Comparison of ENCODE assay signal across 9 mouse cellular contexts in the genomic region with DNA sequence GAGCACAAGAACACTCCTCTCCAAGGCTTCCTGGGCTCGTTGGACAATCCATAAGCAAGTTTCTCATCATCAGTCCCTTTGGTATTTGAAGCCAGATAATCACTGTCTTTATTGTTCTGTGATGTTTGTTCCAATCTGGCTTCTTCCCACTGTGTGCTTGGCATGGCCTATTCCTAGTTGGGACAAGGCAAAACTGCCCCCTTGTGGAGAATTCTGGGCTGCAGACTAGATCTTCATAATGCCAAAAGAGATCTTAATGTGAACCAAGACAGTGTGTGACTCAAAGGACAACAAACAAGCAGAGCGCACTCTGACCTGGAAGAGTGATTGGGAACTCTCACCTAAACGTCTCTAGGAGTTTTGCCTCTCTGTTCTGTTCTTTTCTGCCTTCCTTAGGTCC. TPM values are rescaled to one million over a fixed set of nuclear protein-coding genes. Genes with fewer than 3 reads are reported as not detected.
DNase-seq lines count a peak whose midpoint lies in the region; ATAC-seq and TF ChIP-seq lines count a peak whose summit lies in the region.
"Had no signal": no experiment of that assay in that cellular context is flagged by ENCODE, and none has a peak within 500 bp of the region (broad histone marks: within the 10 kb centered on the region; RNA-seq: fewer than 3 reads in every experiment).

No protein-coding gene starts in this region.

- 49% methylated on average over 3 of the region's 3 CpGs for WGBS in kidney, embryonic 16.5 days
- WGBS in stomach, postnatal 0 days, result 34% methylated on average over 3 of the region's 3 CpGs

- ATAC-seq in CD4-positive, CD25-positive, alpha-beta regulatory T cell, adult 4 months, result no peak
- no peak for ATAC-seq in kidney, embryonic 16.5 days (ENCODE audit: low FRiP score, low TSS enrichment)
- ATAC-seq in stomach, postnatal 0 days (ENCODE audit: low FRiP score, low TSS enrichment), result no peak
- ATAC-seq in granulocyte monocyte progenitor cell, adult 5-6 weeks (replicated peaks; ENCODE audit: poor library complexity, severe bottlenecking), result no peak

- no peak overlapping the region for H3K27ac ChIP-seq in kidney, embryonic 16.5 days (ENCODE audit: low read length)
- H3K27ac ChIP-seq in stomach, postnatal 0 days (replicated peaks), result no peak overlapping the region

- H3K4me2 ChIP-seq in kidney, embryonic 16.5 days (replicated peaks; ENCODE audit: low read depth, low read length), result no peak overlapping the region
- H3K4me2 ChIP-seq in stomach, postnatal 0 days (replicated peaks; ENCODE audit: low read depth), result no peak overlapping the region

- no peaks in the 10 kb centered on the region for H3K36me3 ChIP-seq in kidney, embryonic 16.5 days (ENCODE audit: insufficient read depth, low read length)
- H3K36me3 ChIP-seq in stomach, postnatal 0 days (ENCODE audit: control insufficient read depth, insufficient read depth, low read length), result no peaks in the 10 kb centered on the region

- no peak overlapping the region for H3K9ac ChIP-seq in kidney, embryonic 16.5 days (replicated peaks; ENCODE audit: low read length)
- no peak overlapping the region for H3K9ac ChIP-seq in stomach, postnatal 0 days (ENCODE audit: low read length)

- no peak for TF ChIP-seq EP300 in stomach, postnatal 0 days (optimal IDR thresholded peaks at IDR 0.05)

- no peaks in the 10 kb centered on the region for H3K27me3 ChIP-seq in kidney, embryonic 16.5 days (ENCODE audit: insufficient read depth, low read length)
- no peaks in the 10 kb centered on the region for H3K27me3 ChIP-seq in stomach, postnatal 0 days (ENCODE audit: control insufficient read depth, insufficient read depth, low read length)

- no peaks in the 10 kb centered on the region for H3K9me3 ChIP-seq in kidney, embryonic 16.5 days (ENCODE audit: low read length)
- H3K9me3 ChIP-seq in stomach, postnatal 0 days (ENCODE audit: control insufficient read depth, low read length), result no peaks in the 10 kb centered on the region

- H3K4me3 ChIP-seq in kidney, embryonic 16.5 days (ENCODE audit: low read length), result no peak overlapping the region
- no peak overlapping the region for H3K4me3 ChIP-seq in stomach, postnatal 0 days (ENCODE audit: low read depth, low read length)

- peak; percentile 63 for TF ChIP-seq CTCF in stomach, postnatal 0 days (IDR thresholded peaks at IDR 0.05; ENCODE audit: low read depth)

- peak; percentile 1 for DNase-seq in CD4-positive, CD25-positive, alpha-beta regulatory T cell, adult 2 months (ENCODE audit: low read depth, low spot score)
- peak; percentile 16 for DNase-seq in kidney, adult 18-20 months
- DNase-seq in testis, postnatal 10 days (ENCODE audit: low spot score), result peak; percentile 48
- no peak for DNase-seq in testis, postnatal 14 days (ENCODE audit: low spot score)
- DNase-seq in stomach, postnatal 0 days (ENCODE audit: low spot score), result no peak

- no peaks in the 10 kb centered on the region for H3K4me1 ChIP-seq in kidney, embryonic 16.5 days (ENCODE audit: insufficient read depth, low read length)
- H3K4me1 ChIP-seq in stomach, postnatal 0 days (replicated peaks; ENCODE audit: control insufficient read depth, insufficient read depth), result no peaks in the 10 kb centered on the region

RNA-seq across cellular contexts. Expression of gene A2m, which starts 23.4 kb away (rescaled TPM):
- under 1 TPM in 1 of 2 experiments, not detected in 1; 0.12 TPM for polyA plus RNA-seq in CD4-positive, CD25-positive, alpha-beta regulatory T cell, adult 4 months (2017; shearing (Covaris generic))
- polyA plus RNA-seq in kidney, embryonic 16.5 days (2015; fragmentation: Nextera tagmentation; extraction: Ambion mirVana), result 0.94 and 1.2 TPM in 2 replicates
- 0.25 and 0.34 TPM in 2 replicates for polyA plus RNA-seq in stomach, postnatal 0 days (2015; fragmentation: Nextera tagmentation; extraction: Ambion mirVana)
- not detected in 2 replicates for total RNA-seq in granulocyte monocyte progenitor cell, adult 5-6 weeks (2014; fragmentation: Nextera tagmentation)
- total RNA-seq in granulocyte monocyte progenitor cell, adult 5-6 weeks (2017), result not detected in 2 replicates
- polyA plus RNA-seq: small intestine, adult 2 months had no signal

Comparison
In these comparisons a context has a peak if more than half of its experiments do, and no peak if none do; other contexts are left out.
1. DNase-seq: peak in CD4-positive, CD25-positive, alpha-beta regulatory T cell, adult 2 months (single experiment), kidney, adult 18-20 months (single experiment) and testis, postnatal 10 days (single experiment); none in testis, postnatal 14 days (single experiment) and stomach, postnatal 0 days (single experiment).